Mouse (Mus musculus): ENCODE results near the gene Tsga10ip. TPM values are rescaled to one million over a fixed set of nuclear protein-coding genes. Genes with fewer than 3 reads are reported as not detected.

Tsga10ip gene
- polyA plus RNA-seq, 1 experiment, result 0.37 TPM

- Histone ChIP-seq H3K27me3 (ENCODE audit: control insufficient read depth, insufficient read depth, insufficient read length) (no peaks in the 10 kb centered on the region), H3K79me2 (ENCODE audit: control insufficient read depth, insufficient read depth) (peaks cover 48% of the 10 kb centered on the region), H3K4me2 (ENCODE audit: low read depth) (peak within 1 kb of the TSS; percentile 86), H3K36me3 (ENCODE audit: control insufficient read depth, insufficient read depth) (no peaks in the 10 kb centered on the region), H3ac (ENCODE audit: control insufficient read depth, insufficient read length) (peak within 1 kb of the TSS; percentile 8), H3K4me3 (peak within 1 kb of the TSS; percentile 89)
- no peak for TF ChIP-seq REST (IDR thresholded peaks at IDR 0.05; ENCODE audit: insufficient read depth, insufficient read length)
- TF ChIP-seq POLR2AphosphoS2 (IDR thresholded peaks at IDR 0.05; ENCODE audit: insufficient read length, low read depth), result peak; percentile 52
- TF ChIP-seq MYOG (IDR thresholded peaks at IDR 0.05; ENCODE audit: control insufficient read depth in 1 of 3, insufficient read depth in 1 of 3, insufficient read length in 2 of 3, low read depth in 2 of 3), result peak in 1 of 3 experiments; percentile 23
- TF ChIP-seq SRF (IDR thresholded peaks at IDR 0.05; ENCODE audit: control insufficient read depth, insufficient read length, low read depth), result peak; percentile 97
- no peak for TF ChIP-seq MAX (IDR thresholded peaks at IDR 0.05; ENCODE audit: low read depth)
- no peak for TF ChIP-seq TCF3 (IDR thresholded peaks at IDR 0.05; ENCODE audit: insufficient read length, low read depth)
- peak in 2 of 3 experiments; percentile 1 to 10 for TF ChIP-seq MYOD1 (IDR thresholded peaks at IDR 0.05; ENCODE audit: control insufficient read depth in 1 of 3, insufficient read length in 2 of 3, low read depth in 2 of 3)
- peak; percentile 71 for TF ChIP-seq POLR2A (IDR thresholded peaks at IDR 0.05; ENCODE audit: insufficient read length, low read depth)
- TF ChIP-seq TCF12 (IDR thresholded peaks at IDR 0.05; ENCODE audit: insufficient read depth, poor library complexity, severe bottlenecking), result no peak
- TF ChIP-seq CEBPB (IDR thresholded peaks at IDR 0.05; ENCODE audit: insufficient read depth, poor library complexity, severe bottlenecking), result no peak
- TF ChIP-seq E2F4 (IDR thresholded peaks at IDR 0.05; ENCODE audit: insufficient read depth), result no peak
- no peak for TF ChIP-seq USF1 (IDR thresholded peaks at IDR 0.05; ENCODE audit: low read depth)
These were observed 45.4 kb upstream of the Tsga10ip start, which contains the start of gene Fosl1 for GRCm38 (mm10) chr19:5447515-5448353. Gene Fosl1, plus strand, starts transcription at chr19:5447547.

DNA sequence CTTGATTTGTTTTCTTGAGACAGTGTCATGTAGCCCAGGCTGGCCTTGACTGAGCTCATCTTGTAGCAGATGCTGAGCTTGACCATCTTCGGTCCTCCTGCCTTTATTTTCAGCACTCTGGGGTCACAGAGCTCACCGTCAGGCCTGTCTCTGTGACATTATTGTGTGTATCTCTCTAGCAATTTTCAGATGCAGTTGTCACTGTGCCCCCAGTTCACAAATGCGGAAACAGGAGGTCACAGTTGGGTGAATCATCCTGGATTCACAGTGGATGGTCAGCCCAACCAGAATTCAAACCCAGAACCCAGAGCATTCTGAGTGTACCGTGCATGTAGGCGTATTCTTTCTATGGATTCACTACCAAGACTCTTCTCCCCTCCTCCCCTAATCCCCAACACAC lies 43.4 kb upstream of the Tsga10ip start:
- TF ChIP-seq MYOD1 (IDR thresholded peaks at IDR 0.05; ENCODE audit: control insufficient read depth in 1 of 3, insufficient read length in 2 of 3, low read depth in 2 of 3) (peak in 2 of 3 experiments; percentile 62 to 63), E2F4 (IDR thresholded peaks at IDR 0.05; ENCODE audit: insufficient read depth) (no peak), MAX (IDR thresholded peaks at IDR 0.05; ENCODE audit: low read depth) (no peak), MYOG (IDR thresholded peaks at IDR 0.05; ENCODE audit: control insufficient read depth in 1 of 3, insufficient read depth in 1 of 3, insufficient read length in 2 of 3, low read depth in 2 of 3) (peak in 1 of 3 experiments; percentile 47)
- Histone ChIP-seq H3K36me3 (ENCODE audit: control insufficient read depth, insufficient read depth) (no peaks in the 10 kb centered on the region), H3K27me3 (ENCODE audit: control insufficient read depth, insufficient read depth, insufficient read length) (no peaks in the 10 kb centered on the region), H3K79me2 (ENCODE audit: control insufficient read depth, insufficient read depth) (peaks cover 29% of the 10 kb centered on the region), H3K4me3 (no peak overlapping the region), H3ac (ENCODE audit: control insufficient read depth, insufficient read length) (no peak overlapping the region), H3K4me2 (ENCODE audit: low read depth) (peak overlapping the region; percentile 86)

GRCm38 (mm10) chr19:5444954-5445353 lies 42.6 kb upstream of the Tsga10ip start:
- TF ChIP-seq REST (IDR thresholded peaks at IDR 0.05; ENCODE audit: insufficient read depth, insufficient read length) (no peak), MYOD1 (IDR thresholded peaks at IDR 0.05; ENCODE audit: control insufficient read depth in 1 of 3, insufficient read length in 2 of 3, low read depth in 2 of 3) (peak in 2 of 3 experiments; percentile 41 to 63), MYOG (IDR thresholded peaks at IDR 0.05; ENCODE audit: control insufficient read depth in 1 of 3, insufficient read depth in 1 of 3, insufficient read length in 2 of 3, low read depth in 2 of 3) (peak in 1 of 3 experiments; percentile 49)
- no peak overlapping the region for H3ac ChIP-seq (ENCODE audit: control insufficient read depth, insufficient read length)
- H3K4me3 ChIP-seq, result peak overlapping the region; percentile 1
- H3K4me2 ChIP-seq (ENCODE audit: low read depth), result peak overlapping the region; percentile 86
- no peaks in the 10 kb centered on the region for H3K27me3 ChIP-seq (ENCODE audit: control insufficient read depth, insufficient read depth, insufficient read length)
- no peaks in the 10 kb centered on the region for H3K36me3 ChIP-seq (ENCODE audit: control insufficient read depth, insufficient read depth)
- H3K79me2 ChIP-seq (ENCODE audit: control insufficient read depth, insufficient read depth), result peaks cover 21% of the 10 kb centered on the region

GRCm38 (mm10) chr19:5444371-5444908 lies 42.1 kb upstream of the Tsga10ip start:
- peaks cover 15% of the 10 kb centered on the region for H3K79me2 ChIP-seq (ENCODE audit: control insufficient read depth, insufficient read depth)
- H3K4me3 ChIP-seq, result peak overlapping the region; percentile 1

DNA sequence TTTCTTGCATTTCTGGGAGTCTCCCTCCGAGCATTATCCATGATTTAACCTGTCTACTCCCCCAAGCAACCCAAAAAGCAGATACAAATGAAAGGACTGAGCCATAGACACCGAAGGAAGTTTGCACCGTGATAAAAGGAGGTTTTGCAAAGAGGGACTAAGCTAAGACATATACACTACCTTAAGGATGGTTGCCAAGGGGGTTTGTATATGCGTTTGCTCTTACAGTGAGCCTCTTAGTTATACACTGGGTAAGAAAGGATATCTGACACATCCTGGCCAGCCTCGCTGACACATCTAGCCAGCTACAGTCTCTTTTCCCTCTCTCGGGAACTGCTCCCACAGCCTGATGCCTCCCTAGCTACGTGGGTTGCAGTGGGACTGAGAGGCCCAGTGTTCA lies 31.6 kb upstream of the Tsga10ip start:
- no peaks in the 10 kb centered on the region for H3K79me2 ChIP-seq (ENCODE audit: control insufficient read depth, insufficient read depth)
- no peak for TF ChIP-seq E2F4 (IDR thresholded peaks at IDR 0.05; ENCODE audit: insufficient read depth)
- TF ChIP-seq SRF (IDR thresholded peaks at IDR 0.05; ENCODE audit: control insufficient read depth, insufficient read length, low read depth), result no peak
- TF ChIP-seq POLR2AphosphoS2 (IDR thresholded peaks at IDR 0.05; ENCODE audit: insufficient read length, low read depth), result no peak
- TF ChIP-seq POLR2A (IDR thresholded peaks at IDR 0.05; ENCODE audit: insufficient read length, low read depth), result no peak
- no peak for TF ChIP-seq TCF12 (IDR thresholded peaks at IDR 0.05; ENCODE audit: insufficient read depth, poor library complexity, severe bottlenecking)
- TF ChIP-seq USF1 (IDR thresholded peaks at IDR 0.05; ENCODE audit: low read depth), result no peak
- no peak for TF ChIP-seq MYOG (IDR thresholded peaks at IDR 0.05; ENCODE audit: control insufficient read depth in 1 of 3, insufficient read depth in 1 of 3, insufficient read length in 2 of 3, low read depth in 2 of 3)
- TF ChIP-seq CEBPB (IDR thresholded peaks at IDR 0.05; ENCODE audit: insufficient read depth, poor library complexity, severe bottlenecking), result no peak
- TF ChIP-seq MAX (IDR thresholded peaks at IDR 0.05; ENCODE audit: low read depth), result no peak
- no peak for TF ChIP-seq REST (IDR thresholded peaks at IDR 0.05; ENCODE audit: insufficient read depth, insufficient read length)
- no peak for TF ChIP-seq TCF3 (IDR thresholded peaks at IDR 0.05; ENCODE audit: insufficient read length, low read depth)
- TF ChIP-seq MYOD1 (IDR thresholded peaks at IDR 0.05; ENCODE audit: control insufficient read depth in 1 of 3, insufficient read length in 2 of 3, low read depth in 2 of 3), result no peak
- no peak overlapping the region for H3ac ChIP-seq (ENCODE audit: control insufficient read depth, insufficient read length)
- H3K4me3 ChIP-seq, result peak overlapping the region; percentile 1
- no peaks in the 10 kb centered on the region for H3K27me3 ChIP-seq (ENCODE audit: control insufficient read depth, insufficient read depth, insufficient read length)
- no peaks in the 10 kb centered on the region for H3K36me3 ChIP-seq (ENCODE audit: control insufficient read depth, insufficient read depth)
- H3K4me2 ChIP-seq (ENCODE audit: low read depth), result peak overlapping the region; percentile 88

More at GRCm38 (mm10) chr19:5444371-5444908, 42.1 kb upstream of the Tsga10ip start:
- TF ChIP-seq CEBPB (IDR thresholded peaks at IDR 0.05; ENCODE audit: insufficient read depth, poor library complexity, severe bottlenecking) (peak; percentile 88), MAX (IDR thresholded peaks at IDR 0.05; ENCODE audit: low read depth) (no peak), USF1 (IDR thresholded peaks at IDR 0.05; ENCODE audit: low read depth) (peak; percentile 68)
- H3ac ChIP-seq (ENCODE audit: control insufficient read depth, insufficient read length), result no peak overlapping the region
- H3K27me3 ChIP-seq (ENCODE audit: control insufficient read depth, insufficient read depth, insufficient read length), result no peaks in the 10 kb centered on the region
- peak overlapping the region; percentile 86 for H3K4me2 ChIP-seq (ENCODE audit: low read depth)
- no peaks in the 10 kb centered on the region for H3K36me3 ChIP-seq (ENCODE audit: control insufficient read depth, insufficient read depth)
